Mouse (Mus musculus): ENCODE measurements at regions not wholly inside any gene's neighbourhood (a gene's known extent, or its start where the extent isn't known, plus 50 kb on each side); places are given as distances from the start of the nearest gene placed in this dataset.

DNA sequence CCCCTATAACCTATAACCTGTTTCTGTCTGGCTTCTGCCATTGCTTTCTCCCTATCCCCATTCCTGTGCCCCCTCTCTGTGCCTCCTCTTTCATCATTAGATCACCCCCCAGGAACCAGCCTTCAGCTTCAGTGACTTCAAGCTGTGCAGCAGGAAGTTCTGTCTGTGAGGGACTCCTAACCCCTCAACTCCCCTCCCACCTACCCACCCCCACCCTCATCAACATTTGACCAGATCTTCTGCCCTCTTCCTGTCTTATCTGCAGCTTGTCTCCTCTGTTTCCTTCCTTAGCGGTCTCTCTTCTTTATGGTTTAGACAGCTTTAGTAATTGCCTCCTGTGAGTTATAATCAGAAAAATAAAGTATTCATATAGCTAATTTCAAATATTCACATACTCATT lies 266.6 kb upstream of the Gm765 start:
- TF ChIP-seq CTCF (IDR thresholded peaks at IDR 0.05; ENCODE audit: borderline replicate concordance, insufficient read depth, low read depth, low read length) (no peak), POLR2A (IDR thresholded peaks at IDR 0.05; ENCODE audit: borderline replicate concordance, insufficient read depth, low read length) (no peak)

Measured in cerebellum, adult 2 months (tissue).